Mouse (Mus musculus) brain, embryonic 14.5 days (tissue): Measurements from ENCODE around the gene Acox2. TPM values are rescaled to one million over a fixed set of nuclear protein-coding genes. Genes with fewer than 3 reads are reported as not detected.
"Not testable (repeated sequence)": the region's sequence is repeated elsewhere in the genome, so short reads cannot be mapped to it uniquely, and the experiment has no call there.

Experiments
- DNase-seq: peaks from one replicate; pipeline ENCODE4 v3.0.0-alpha.2; 2011; ENCODE audit warnings: low read depth
- CTCF ChIP-seq: fragments of 200-500 bp; IDR thresholded peaks from 2 replicates; pipeline ENCODE4 v1.5.1; 2012; ENCODE audit warnings: inconsistent platforms, mild to moderate bottlenecking, moderate library complexity, borderline replicate concordance; ENCODE audit not compliant: insufficient read depth, insufficient read length; ENCODE audit errors: extremely low read depth
- POLR2A ChIP-seq: fragments of 200-500 bp; IDR thresholded peaks from 2 replicates; pipeline ENCODE4 v1.6.1; 2012; ENCODE audit warnings: mild to moderate bottlenecking, inconsistent platforms, borderline replicate concordance; ENCODE audit not compliant: poor library complexity, insufficient read depth, insufficient read length, severe bottlenecking; ENCODE audit errors: extremely low read depth
- polyA plus RNA-seq: library from polyadenylated mRNA; depleted of rRNA; stranded (reverse); fragments of >200 nt; gene quantifications from 2 replicates; pipeline ENCODE4 v1.2.3, GENCODE M21; 2012; rRNA removed

The Acox2 gene
- not detected in 2 replicates for polyA plus RNA-seq

GRCm38 (mm10) chr14:8259166-8259565 lies at the start of gene Acox2:
TSS of gene Acox2 (minus strand) at chr14:8259353.
- DNase-seq = no peak
- TF ChIP-seq POLR2A (no peak), CTCF (no peak)

GRCm38 (mm10) chr14:8308650-8309049 lies 49.5 kb upstream of the Acox2 start:
- TF ChIP-seq POLR2A (no peak), CTCF (no peak)
- no peak for DNase-seq

DNA sequence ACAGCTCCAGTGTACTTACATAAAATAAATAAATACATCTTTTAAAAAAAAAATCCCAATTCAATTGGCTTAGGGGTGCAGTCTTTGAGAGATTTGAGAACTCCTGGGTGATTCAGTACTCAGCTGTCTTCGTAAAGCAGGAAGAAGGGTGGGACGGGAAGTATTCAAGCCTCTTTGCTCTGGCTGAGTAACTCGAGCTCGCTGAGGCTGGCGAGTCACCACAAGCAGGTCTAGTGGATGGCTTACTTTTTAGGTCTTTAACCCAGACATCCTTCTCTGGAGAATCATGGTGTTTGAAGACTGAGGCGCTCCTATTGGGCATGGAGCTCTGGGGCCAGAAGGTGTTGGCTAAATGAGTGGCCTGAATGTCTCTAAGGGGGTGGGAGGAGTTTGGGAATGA lies 47.7 kb upstream of the Acox2 start:
- no peak for DNase-seq
- TF ChIP-seq CTCF (no peak), POLR2A (no peak)

- no peak for TF ChIP-seq CTCF
- no peak for TF ChIP-seq POLR2A
- DNase-seq = no peak
Observed at GRCm38 (mm10) chr14:8305014-8305413, 45.9 kb upstream of the Acox2 start.

GRCm38 (mm10) chr14:8304082-8304481 lies 44.9 kb upstream of the Acox2 start:
- no peak for TF ChIP-seq POLR2A
- no peak for TF ChIP-seq CTCF
- no peak for DNase-seq

DNA sequence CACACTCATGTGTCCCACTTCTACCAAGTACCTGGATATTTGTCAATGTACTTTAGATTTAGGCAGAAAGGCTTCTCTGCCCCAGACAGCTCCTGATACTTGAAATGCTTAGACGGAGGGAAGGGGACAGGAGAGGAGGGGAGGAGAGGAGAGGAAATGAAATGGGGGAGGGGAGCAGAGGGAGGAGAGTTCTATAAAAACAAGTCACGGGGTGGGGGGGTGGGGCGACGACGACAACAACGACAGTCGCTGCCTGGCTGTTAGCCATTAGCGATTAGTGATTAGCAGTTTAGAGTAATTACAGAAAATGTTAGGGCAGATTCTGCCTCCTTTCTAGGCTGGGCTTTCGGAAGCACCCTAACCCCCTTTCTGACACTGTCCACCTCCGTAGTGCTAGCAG lies 43.5 kb upstream of the Acox2 start:
- TF ChIP-seq POLR2A (no peak), CTCF (no peak)
- peak; percentile 58 for DNase-seq

GRCm38 (mm10) chr14:8300281-8300680 lies 41.1 kb upstream of the Acox2 start:
- TF ChIP-seq POLR2A (no peak), CTCF (peak; percentile 60)
- peak; percentile 63 for DNase-seq

- peak; percentile 50 for DNase-seq
- TF ChIP-seq CTCF (no peak), POLR2A (no peak)
Observed at GRCm38 (mm10) chr14:8297889-8298293, 38.7 kb upstream of the Acox2 start.

- TF ChIP-seq CTCF = no peak
- TF ChIP-seq POLR2A = no peak
- no peak for DNase-seq
Observed at GRCm38 (mm10) chr14:8294257-8294656, 35.1 kb upstream of the Acox2 start.

DNA sequence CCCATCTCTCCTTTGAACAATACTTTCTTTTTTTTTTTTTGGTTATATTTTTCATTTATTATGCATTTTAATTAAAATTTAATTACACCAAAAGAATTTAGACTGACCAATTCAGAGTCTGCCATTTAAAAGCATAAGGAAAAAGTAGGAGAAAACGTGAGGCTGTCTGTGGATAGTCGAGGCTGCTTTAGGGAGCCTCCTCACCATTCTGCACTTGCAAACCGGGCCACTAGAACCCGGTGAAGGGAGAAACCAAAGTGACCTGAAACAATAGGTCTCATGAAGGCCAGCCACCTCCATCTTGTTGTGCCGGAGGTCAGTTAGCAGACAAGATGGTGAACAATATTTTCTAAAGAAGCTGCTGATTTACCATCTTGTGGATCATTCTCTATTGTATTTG lies 27.4 kb upstream of the Acox2 start:
- DNase-seq = not testable (repeated sequence)

GRCm38 (mm10) chr14:8283784-8284183 lies 24.6 kb upstream of the Acox2 start:
- DNase-seq = no peak
- no peak for TF ChIP-seq POLR2A
- no peak for TF ChIP-seq CTCF

DNA sequence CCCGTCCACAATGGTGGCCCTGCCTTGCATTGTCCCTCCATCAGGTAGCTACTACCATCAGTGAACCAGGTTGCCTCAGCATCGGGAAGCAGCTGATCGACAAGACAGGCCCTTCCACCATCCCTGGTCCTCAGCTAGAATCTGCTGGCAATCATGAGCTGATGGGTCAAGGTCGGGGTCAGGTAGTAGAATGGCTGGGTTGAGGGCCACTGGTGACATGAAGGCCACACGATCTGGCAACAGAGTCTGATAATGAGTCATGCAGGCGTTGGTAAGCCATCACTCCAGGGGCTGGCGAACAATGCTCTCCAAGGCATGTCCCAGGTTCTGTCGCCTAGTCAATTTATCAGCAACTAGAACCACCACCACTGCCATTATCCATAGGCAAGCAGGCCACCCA lies 12.1 kb upstream of the Acox2 start:
- not testable (repeated sequence) for DNase-seq

DNA sequence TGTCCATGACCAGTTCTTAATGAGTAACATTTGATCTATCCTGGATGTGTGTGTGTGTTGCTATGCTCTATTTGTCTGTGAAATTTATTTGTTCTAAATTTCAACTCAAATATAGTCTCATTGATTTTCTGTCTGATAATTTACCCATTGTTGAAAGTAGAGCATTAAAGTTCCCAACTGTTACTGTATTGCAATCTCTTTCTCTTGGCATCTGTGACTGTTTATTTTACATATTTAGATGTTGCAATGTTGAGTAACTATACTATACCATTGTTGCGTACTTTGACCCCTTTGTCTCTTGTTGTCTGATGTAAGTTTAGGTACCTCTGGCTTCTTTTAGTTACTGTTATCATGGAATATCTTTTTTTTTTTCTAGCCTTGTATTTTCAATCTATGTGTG lies 5.2 kb upstream of the Acox2 start:
- DNase-seq = no peak
- TF ChIP-seq CTCF = no peak
- TF ChIP-seq POLR2A = no peak
